Mouse (Mus musculus) liver, embryonic 16.5 days (tissue): ENCODE data around the gene Fam107a. TPM values are rescaled to one million over a fixed set of nuclear protein-coding genes. Genes with fewer than 3 reads are reported as not detected.
A peak's percentile ranks its signal among the peaks of the same experiment; 100 is the strongest.

ENCODE experiments used
- ATAC-seq: fragments of 200-750 bp; cut with Nextera tagmentation; 2 replicates; pipeline ENCODE4 v1.8.0; 2017; ENCODE audit warnings: low read depth, mild to moderate bottlenecking, moderate number of reproducible peaks, moderate library complexity
- H3K27ac ChIP-seq: fragments of 300-500 bp; sonication (generic); 2 replicates; pipeline ENCODE4 v1.5.1; 2014; ENCODE audit warnings: mild to moderate bottlenecking, low read length
- H3K27me3 ChIP-seq: fragments of 300-500 bp; sonication (generic); 2 replicates; pipeline ENCODE4 v1.6.1; 2014; ENCODE audit warnings: low read depth, low read length, mixed read lengths; ENCODE audit not compliant: control insufficient read depth, insufficient read depth
- H3K36me3 ChIP-seq: fragments of 300-500 bp; sonication (generic); 2 replicates; pipeline ENCODE4 v1.6.1; 2014; ENCODE audit warnings: mild to moderate bottlenecking; ENCODE audit not compliant: control insufficient read depth, insufficient read depth
- H3K4me1 ChIP-seq: fragments of 300-500 bp; sonication (generic); 2 replicates; pipeline ENCODE4 v1.6.1; 2014; ENCODE audit warnings: low read depth, low read length, mixed read lengths; ENCODE audit not compliant: control insufficient read depth
- H3K4me2 ChIP-seq: fragments of 300-500 bp; sonication (generic); 2 replicates; pipeline ENCODE4 v1.6.1; 2014; ENCODE audit warnings: low read depth, low read length, mixed read lengths
- H3K4me3 ChIP-seq: fragments of 300-500 bp; sonication (generic); 2 replicates; pipeline ENCODE4 v1.5.1; 2014; ENCODE audit warnings: low read depth, mild to moderate bottlenecking, low read length
- H3K9ac ChIP-seq: fragments of 300-500 bp; sonication (generic); 2 replicates; pipeline ENCODE4 v1.6.1; 2014; ENCODE audit warnings: low read depth, low read length
- H3K9me3 ChIP-seq: fragments of 300-500 bp; sonication (generic); replicated peaks from 2 replicates; pipeline ENCODE4 v1.6.1; 2016; ENCODE audit warnings: low read length; ENCODE audit not compliant: control insufficient read depth
- WGBS: fragments of 180-500 bp; shearing (Covaris S2); extraction: QIAGEN DNeasy Blood & Tissue Kit; methylation state at CpG from one replicate; pipeline ENCODE4 v1.1.7; 2014; ENCODE audit not compliant: insufficient replicate concordance; 5-methylcytosine and 5-hydroxymethylcytosine counted together
- polyA plus RNA-seq: library from polyadenylated mRNA; unstranded; fragments of >200 nt; fragmentation: Nextera tagmentation; extraction: Ambion mirVana; gene quantifications from 2 replicates; pipeline ENCODE4 v1.2.1, GENCODE M21; 2015

Fam107a gene
- polyA plus RNA-seq, result 0.02 and 0.05 TPM in 2 replicates

DNA sequence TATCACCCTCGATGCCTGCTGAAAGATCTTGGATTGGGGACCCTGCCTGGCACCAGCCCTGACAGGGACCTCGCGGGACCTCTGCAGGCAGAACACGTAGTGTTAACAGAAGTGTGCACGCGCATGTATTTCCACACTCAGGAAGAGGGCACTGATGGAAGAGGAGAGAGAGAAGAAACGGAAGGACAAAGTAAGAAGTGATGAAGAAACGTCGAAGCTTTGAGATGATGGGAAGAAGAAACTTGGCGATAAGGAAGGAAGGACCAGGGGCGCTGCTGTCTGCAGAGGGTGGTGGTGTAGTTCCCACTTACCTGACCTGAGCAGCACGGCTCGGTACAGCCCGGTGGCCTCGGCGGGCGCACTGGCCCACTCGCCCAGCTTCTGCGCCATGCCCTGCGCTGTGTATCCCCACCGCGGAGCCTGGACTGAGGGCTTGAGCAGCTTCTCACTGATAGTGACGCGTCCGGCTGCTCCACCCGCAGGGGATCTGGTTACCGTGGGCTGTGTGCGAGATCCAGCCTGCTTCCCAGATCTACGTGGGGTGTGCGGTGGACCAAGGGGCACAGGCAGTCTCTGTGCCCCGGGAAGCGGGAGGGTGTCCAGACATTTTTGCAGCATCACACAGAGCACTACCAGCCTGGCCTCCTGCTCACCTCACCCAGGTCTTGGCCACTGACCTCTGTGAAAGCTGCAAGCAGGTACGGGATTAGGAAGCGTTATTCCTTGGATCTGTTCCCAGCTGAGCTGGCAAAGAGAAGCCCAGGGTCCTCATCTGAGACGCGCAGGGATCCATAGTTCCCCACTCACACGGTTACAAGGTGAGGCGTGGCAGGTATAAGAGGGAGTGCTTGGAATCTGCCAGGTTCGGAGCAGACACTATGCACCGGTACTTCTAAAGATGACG, at the start of gene Fam107a:
TSS of gene Fam107a (minus strand) at position 830 of the 904 bp plus-strand sequence.
- H3K27ac ChIP-seq, result no peak within 1 kb of the TSS
- no peaks in the 10 kb centered on the region for H3K36me3 ChIP-seq
- 10% methylated on average over 40 of the region's 41 CpGs for WGBS
- H3K27me3 ChIP-seq, result peaks cover 21% of the 10 kb centered on the region
- ATAC-seq, result no peak
- no peak within 1 kb of the TSS for H3K9ac ChIP-seq
- H3K4me2 ChIP-seq, result peak within 1 kb of the TSS; percentile 32
- peaks cover 3% of the 10 kb centered on the region; the same call in 1 of the 2 replicates for H3K4me1 ChIP-seq
- H3K4me3 ChIP-seq, result no peak within 1 kb of the TSS
- H3K9me3 ChIP-seq, result no peaks in the 10 kb centered on the region

DNA sequence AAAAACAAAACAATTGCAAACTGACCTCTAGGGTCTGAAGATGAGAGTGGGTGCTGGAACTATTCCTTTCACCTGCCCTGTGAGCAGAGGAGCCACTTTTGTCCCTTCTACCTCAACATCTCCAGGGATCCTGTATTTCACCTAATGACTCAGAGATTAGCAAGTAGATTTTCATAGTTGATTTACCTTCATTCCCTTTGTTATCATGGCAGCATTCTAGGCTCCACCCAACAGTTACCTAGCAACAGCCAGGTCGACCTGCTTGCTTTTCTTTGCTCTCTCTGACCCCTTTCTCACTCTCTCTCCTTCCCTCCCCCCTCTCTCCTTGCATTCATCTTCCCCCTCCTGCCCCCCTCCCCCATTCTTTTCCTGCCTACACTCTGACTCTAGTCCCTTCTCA, 49.3 kb upstream of the Fam107a start:
- Histone ChIP-seq H3K4me2 (no peak overlapping the region), H3K36me3 (no peaks in the 10 kb centered on the region), H3K4me1 (no peaks in the 10 kb centered on the region), H3K9ac (no peak overlapping the region), H3K27ac (no peak overlapping the region), H3K9me3 (no peaks in the 10 kb centered on the region), H3K27me3 (no peaks in the 10 kb centered on the region), H3K4me3 (no peak overlapping the region)
- no peak for ATAC-seq
- 6% methylated on average over 1 of the region's 1 CpGs for WGBS

DNA sequence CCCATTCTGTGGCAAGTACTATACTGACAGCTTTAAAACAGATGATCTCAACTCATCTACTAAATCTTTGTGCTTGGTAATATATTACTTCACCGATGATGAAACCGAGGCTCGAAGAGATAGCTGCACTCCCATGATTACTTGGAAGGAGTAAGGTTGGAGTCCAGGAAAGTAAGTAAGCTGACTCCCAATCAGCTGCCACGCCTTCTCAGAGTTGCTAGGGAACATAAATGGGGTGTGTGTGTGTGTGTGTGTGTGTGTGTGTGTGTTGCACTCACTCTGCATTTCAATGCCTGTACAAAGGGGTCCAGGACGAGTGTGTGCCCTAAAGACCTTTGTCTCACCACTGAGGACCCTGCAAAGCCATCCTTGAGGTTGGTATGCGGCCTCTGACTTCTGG, 48.0 kb upstream of the Fam107a start:
- Histone ChIP-seq H3K27ac (no peak overlapping the region), H3K4me1 (no peaks in the 10 kb centered on the region), H3K9ac (no peak overlapping the region), H3K4me2 (no peak overlapping the region), H3K27me3 (no peaks in the 10 kb centered on the region), H3K9me3 (no peaks in the 10 kb centered on the region), H3K36me3 (no peaks in the 10 kb centered on the region), H3K4me3 (no peak overlapping the region)
- WGBS, result 51% methylated on average over 6 of the region's 6 CpGs
- ATAC-seq, result no peak

DNA sequence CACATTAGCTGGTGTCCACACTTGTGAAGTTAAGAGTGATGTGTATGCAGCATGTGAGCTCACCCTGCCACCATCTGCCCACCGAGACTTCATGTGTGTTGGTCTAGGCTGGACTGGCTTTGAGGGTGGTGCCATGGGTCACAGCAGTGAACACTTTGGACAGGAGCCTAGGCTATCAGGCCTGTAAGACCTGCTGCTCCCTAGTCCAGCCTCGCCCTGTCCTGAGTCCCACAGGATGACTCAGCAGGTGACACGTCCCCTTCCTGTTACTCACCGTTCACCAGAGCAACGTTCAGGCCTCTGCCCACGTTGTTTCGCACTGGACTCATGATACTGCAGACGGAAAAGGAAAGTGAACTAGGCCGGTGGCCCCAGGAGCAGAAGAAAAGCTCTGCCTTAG, 39.0 kb upstream of the Fam107a start:
- Histone ChIP-seq H3K9me3 (no peaks in the 10 kb centered on the region), H3K27me3 (no peaks in the 10 kb centered on the region), H3K4me3 (no peak overlapping the region), H3K27ac (no peak overlapping the region), H3K4me1 (no peaks in the 10 kb centered on the region), H3K36me3 (no peaks in the 10 kb centered on the region), H3K4me2 (no peak overlapping the region), H3K9ac (no peak overlapping the region)
- ATAC-seq, result peak; percentile 55
- WGBS, result 27% methylated on average over 9 of the region's 9 CpGs

DNA sequence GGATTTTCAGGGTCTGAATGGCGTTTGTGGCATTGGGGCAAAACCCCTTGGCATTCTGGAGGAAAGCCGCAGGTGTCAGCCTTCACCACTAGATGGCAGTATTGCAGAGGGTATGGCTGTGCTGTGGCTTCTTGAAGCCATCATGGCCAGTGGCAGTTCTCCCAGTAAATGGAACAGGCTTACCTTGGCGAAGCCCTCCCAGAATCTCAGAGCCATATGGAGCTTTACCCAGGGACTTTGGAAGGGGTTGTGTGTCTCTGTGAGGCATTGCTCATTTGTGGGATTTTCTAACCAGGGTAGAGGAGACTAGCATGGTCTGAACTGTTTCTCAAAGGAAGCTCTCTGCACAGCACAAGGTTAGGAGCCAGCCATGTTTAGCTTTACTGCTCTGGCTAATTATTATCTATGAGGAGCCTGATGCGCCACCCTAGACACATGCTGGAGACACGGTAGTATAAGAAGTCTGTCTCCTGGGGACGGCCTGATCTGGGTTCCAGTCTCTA, 38.2 kb upstream of the Fam107a start:
- no peak overlapping the region for H3K9ac ChIP-seq
- no peaks in the 10 kb centered on the region for H3K36me3 ChIP-seq
- WGBS, result 29% methylated on average over 6 of the region's 6 CpGs
- H3K4me1 ChIP-seq, result no peaks in the 10 kb centered on the region
- no peaks in the 10 kb centered on the region for H3K9me3 ChIP-seq
- no peak overlapping the region for H3K4me3 ChIP-seq
- ATAC-seq, result peak; percentile 47
- H3K27me3 ChIP-seq, result no peaks in the 10 kb centered on the region
- no peak overlapping the region for H3K4me2 ChIP-seq
- H3K27ac ChIP-seq, result no peak overlapping the region

DNA sequence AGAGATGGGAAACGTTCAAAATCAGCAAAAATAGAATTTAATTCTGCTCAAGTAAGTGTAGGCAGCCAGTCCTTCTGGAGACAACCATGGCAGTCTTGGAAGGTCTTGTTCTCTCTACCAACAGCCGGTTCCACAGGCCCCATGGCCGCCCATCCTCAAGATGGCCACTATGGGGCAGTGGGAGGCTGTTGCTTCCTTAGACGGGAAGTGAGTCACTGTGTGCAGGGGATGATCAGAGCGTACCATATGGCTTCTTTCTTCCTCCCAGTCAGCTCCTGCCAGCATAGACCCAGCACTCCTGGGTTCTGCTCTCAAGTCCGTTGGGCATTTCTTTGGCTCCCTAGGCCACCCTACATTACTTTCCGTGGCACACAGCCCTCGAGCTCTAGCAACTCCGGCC, 31.1 kb upstream of the Fam107a start:
- ATAC-seq, result no peak
- Histone ChIP-seq H3K4me2 (no peak overlapping the region), H3K4me1 (no peaks in the 10 kb centered on the region), H3K4me3 (no peak overlapping the region), H3K27me3 (no peaks in the 10 kb centered on the region), H3K36me3 (no peaks in the 10 kb centered on the region), H3K9ac (no peak overlapping the region), H3K9me3 (no peaks in the 10 kb centered on the region), H3K27ac (no peak overlapping the region)
- 40% methylated on average over 9 of the region's 9 CpGs for WGBS

DNA sequence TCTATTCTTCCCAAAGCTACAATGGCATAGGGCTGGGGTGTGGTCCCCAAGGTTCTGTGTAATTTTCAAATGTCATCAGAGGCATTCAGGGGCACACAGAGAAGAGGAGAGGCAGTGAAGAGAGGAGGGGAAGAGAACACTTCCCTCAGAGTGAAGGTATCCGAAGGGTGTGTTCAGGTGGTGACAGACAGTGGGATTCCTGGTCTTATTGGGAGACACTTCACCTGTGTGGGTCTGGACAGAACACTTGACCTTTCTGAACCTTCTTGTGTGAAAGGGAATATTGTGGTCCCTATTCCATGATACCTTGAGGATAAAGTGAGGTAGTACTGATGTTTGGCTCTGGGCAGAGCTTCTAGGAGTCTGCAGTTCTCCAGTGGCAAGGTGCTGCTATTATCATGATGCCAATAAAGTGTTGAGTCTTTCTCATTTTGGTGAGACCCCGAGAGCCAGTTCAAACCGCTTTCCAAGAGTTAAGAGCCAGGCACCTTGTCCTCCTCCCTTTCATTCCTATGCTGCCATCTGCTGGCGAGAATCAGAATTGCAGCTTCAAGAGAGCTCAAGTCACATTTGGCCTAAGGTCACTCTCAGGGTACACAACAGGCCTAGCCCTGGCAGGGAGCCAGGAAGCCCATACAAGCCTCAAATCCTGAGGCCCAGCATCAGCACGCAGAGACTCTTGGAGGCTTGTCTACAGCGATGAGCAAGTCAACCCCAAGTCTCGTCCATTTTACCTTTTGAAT, 28.6 kb upstream of the Fam107a start:
- no peaks in the 10 kb centered on the region for H3K4me1 ChIP-seq
- 20% methylated on average over 7 of the region's 7 CpGs for WGBS
- no peaks in the 10 kb centered on the region for H3K9me3 ChIP-seq
- H3K4me3 ChIP-seq, result no peak overlapping the region
- H3K27me3 ChIP-seq, result no peaks in the 10 kb centered on the region
- no peak overlapping the region for H3K9ac ChIP-seq
- no peak overlapping the region for H3K4me2 ChIP-seq
- peak; percentile 59; the same call in 1 of the 2 replicates for ATAC-seq
- no peak overlapping the region for H3K27ac ChIP-seq
- no peaks in the 10 kb centered on the region for H3K36me3 ChIP-seq

DNA sequence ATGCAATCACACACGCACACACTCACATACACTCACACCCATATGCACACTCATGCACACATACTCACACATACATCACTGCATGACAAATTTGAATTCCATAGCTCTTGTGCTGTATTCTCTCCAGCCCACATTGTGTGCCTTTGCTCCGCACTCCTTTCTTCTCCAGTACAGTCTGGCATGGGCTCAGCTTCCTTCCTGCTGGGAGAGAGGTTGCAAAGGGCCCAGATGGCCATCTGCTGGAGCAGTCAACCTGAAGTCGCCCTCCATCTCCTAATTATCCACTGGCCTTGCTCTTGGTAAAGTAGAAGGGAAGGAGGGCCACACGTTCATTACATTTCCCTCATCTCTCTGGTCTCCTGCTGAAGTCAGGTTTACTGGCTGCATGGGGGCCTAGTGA, 27.7 kb upstream of the Fam107a start:
- Histone ChIP-seq H3K27me3 (no peaks in the 10 kb centered on the region), H3K9ac (no peak overlapping the region), H3K4me1 (no peaks in the 10 kb centered on the region), H3K27ac (no peak overlapping the region), H3K9me3 (no peaks in the 10 kb centered on the region), H3K36me3 (no peaks in the 10 kb centered on the region), H3K4me3 (no peak overlapping the region), H3K4me2 (no peak overlapping the region)
- ATAC-seq, result no peak
- WGBS, result 56% methylated on average over 4 of the region's 4 CpGs
